Mouse (Mus musculus): ENCODE results near the gene Pparg.

Pparg gene

GRCm38 (mm10) chr6:115360776-115361605 is at the start of gene Pparg:
TSS of gene Pparg (plus strand) at chr6:115360951.
- DNase-seq: peak; percentile 67

- peak; percentile 15 for DNase-seq
Observed at GRCm38 (mm10) chr6:115312780-115313179, 48.0 kb upstream of the Pparg start.

- DNase-seq: no peak
Observed at GRCm38 (mm10) chr6:115313235-115313738, 47.5 kb upstream of the Pparg start.

- no peak for DNase-seq
Observed at GRCm38 (mm10) chr6:115313910-115314309, 46.8 kb upstream of the Pparg start.

GRCm38 (mm10) chr6:115315770-115316169 is 45.0 kb upstream of the Pparg start:
- DNase-seq: no peak

- no peak for DNase-seq
Observed at GRCm38 (mm10) chr6:115316811-115317221, 43.9 kb upstream of the Pparg start.

DNA sequence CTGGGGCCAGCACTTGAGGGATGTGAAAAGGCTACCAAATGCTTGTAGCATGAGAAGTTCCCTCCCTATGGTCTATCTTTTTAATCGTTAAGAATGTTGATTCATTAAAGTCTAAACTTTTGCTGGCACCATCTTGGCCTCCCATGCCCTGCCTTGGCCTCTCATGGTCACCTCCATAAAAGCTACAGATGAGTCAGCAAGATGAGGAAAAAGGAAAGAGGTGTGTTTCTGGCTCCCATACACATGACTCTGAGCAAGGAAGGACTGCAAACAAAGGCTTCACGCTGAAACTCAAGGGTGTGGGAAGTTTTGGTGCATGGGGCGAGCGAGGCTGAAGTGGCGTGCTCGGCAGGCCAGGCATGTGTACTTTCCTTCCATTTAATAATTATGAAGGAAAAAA is 41.9 kb upstream of the Pparg start:
- DNase-seq: no peak

GRCm38 (mm10) chr6:115319686-115320085 is 41.1 kb upstream of the Pparg start:
- no peak for DNase-seq

DNA sequence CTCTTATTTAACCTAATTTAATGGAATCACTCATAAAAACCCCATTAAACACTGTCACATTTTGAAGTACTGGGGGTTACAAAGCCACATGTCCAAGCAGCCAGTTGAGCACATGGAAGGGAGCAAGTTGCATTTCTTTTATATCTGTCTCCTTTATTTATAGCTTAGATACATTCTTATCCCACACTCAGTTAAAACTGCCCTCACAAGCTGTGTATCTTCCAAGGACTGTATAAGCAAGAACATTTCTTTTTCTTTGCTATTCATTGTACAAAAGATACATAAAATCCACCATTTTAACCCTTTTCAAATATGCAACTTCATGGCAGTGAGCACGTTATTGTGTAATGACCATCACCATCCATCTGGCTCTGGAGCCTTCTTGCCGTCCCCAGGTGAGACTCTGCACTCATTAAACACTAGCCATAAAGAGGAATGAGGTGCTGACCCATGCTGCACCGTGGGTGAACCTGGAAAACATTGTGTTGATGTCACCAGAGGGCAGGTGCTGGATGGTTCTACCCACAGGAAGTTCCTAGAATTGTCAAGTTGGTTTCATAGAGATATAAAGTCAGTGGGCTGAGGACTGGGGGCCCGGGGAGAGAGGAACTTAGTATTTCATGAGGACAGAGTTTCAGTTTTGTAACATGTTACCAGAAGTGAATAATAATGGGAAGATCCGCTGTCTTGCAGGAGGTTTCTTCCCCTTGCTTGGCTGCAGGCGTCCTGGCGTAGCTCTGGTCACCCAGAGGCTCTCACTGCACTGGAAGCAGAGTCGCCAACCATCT is 39.6 kb upstream of the Pparg start:
- DNase-seq: no peak

GRCm38 (mm10) chr6:115321883-115322351 is 38.8 kb upstream of the Pparg start:
- DNase-seq: no peak

DNA sequence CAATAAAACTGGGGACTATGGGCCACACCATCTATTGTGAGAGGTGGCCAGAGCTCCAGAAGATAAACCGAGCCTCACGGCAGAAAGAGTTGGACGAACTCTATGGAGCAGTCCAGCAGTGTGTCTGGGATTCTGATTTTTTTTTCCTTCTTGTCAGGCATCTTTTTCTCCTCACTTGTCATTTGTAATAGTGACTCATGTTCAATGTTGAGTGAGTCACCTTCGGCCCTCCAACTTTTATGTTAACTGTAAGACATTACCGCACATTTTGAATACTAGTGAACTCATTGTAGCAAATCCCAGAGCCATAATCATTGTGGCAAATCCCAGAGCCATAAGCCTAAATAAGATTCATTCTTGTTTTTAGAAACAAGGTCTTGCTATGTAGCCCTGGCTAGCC is 37.8 kb upstream of the Pparg start:
- no peak for DNase-seq

GRCm38 (mm10) chr6:115330964-115331363 is 29.8 kb upstream of the Pparg start:
- no peak for DNase-seq

- no peak for DNase-seq
Observed at GRCm38 (mm10) chr6:115333099-115333694, 27.6 kb upstream of the Pparg start.

DNA sequence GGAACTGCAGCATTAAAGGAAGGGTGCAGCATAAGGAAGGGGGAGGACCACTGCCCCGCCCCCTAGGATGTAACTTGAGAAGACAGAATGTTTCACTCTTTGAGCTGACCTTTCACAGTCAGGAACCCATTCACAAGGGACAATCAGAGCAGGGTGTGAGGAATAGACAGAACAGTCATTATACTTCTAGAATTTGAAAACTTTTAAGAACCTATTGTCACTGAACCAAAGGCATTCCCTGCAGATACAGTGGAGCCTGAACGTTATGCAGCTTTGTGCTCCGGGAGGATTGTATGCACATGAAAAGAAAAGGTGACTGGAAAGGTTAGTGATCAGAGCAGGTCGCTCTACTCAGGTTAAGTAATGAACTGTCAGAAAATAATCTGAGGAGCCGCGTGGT is 25.2 kb upstream of the Pparg start:
- no peak for DNase-seq

DNA sequence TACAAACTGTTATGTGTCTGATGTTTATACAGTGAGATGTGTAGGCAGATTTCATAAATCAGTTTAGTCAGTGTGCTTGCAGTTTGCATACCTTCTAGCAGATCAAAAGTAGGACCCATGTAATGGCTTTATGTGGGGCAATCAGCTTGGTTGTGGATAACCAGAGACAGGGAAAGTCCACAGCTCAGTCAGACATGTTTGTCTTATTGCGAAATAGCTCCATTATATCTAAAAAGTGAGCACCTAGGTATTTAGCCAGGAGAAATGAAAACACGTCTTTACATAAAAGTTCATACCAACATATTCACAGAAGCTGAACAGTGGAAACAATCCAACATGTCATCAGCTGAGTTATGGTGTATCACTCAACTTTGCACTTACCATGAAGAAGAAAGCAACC is 20.7 kb upstream of the Pparg start:
- no peak for DNase-seq

DNA sequence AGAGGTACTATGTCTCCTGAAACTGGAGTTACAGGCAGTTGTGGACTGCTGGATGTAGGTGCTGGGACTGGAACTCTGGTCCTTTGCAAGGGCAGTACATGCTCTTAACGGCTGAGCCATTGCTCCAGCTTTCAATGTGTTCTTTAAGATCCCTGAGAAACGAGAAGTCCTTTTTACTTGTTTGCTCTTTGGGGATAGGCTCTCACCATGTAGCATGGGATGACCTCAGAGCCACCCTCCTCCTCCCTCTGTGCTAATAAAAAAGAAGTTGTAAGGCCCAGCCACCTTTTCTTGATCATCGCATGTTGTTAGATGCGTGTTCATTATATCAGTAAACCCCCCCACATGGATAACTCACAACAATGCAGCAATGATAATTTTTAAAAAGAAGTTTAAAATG is 17.7 kb upstream of the Pparg start:
- DNase-seq: no peak

GRCm38 (mm10) chr6:115343570-115343969 is 17.2 kb upstream of the Pparg start:
- DNase-seq: no peak

DNA sequence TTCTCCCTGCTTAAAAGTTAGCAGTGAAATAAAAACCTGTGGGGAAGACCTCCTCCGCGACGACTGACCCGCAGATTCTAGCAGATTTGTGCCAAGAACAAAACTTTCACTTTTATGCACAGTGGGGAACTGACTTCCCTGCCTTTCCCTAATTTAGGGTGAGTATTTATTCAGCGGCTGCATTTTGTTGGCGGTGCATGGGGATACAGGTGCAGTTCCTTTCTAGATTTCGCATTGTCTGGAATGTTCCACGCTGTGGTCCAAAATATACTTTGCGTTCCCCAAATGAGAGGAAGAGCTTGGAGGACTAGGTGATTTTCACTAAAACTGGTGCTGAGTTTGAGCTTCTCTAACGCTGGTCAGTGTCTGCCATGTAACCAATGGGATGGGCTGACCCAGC is 16.6 kb upstream of the Pparg start:
- no peak for DNase-seq

DNA sequence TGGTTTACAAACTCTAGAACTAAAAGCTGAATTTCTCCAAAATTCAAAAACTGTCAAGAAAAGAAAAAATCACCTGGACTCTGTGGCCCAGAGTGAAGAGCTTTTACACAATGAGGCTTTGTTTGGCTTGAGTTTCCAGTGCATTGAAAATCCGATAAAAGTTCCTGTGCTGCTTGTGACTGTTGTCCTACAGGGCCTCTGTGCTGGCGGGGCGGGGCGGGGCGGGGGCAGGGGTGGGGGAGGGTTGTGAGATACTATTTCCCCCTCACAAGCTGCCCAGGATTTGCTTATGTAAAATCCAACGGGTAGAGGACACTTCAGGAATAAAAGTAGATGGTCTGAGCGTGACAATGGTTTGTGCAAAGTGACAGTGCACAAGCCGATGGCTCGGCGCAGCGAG is 16.2 kb upstream of the Pparg start:
- DNase-seq: no peak

GRCm38 (mm10) chr6:115345013-115345412 is 15.7 kb upstream of the Pparg start:
- DNase-seq: no peak

DNA sequence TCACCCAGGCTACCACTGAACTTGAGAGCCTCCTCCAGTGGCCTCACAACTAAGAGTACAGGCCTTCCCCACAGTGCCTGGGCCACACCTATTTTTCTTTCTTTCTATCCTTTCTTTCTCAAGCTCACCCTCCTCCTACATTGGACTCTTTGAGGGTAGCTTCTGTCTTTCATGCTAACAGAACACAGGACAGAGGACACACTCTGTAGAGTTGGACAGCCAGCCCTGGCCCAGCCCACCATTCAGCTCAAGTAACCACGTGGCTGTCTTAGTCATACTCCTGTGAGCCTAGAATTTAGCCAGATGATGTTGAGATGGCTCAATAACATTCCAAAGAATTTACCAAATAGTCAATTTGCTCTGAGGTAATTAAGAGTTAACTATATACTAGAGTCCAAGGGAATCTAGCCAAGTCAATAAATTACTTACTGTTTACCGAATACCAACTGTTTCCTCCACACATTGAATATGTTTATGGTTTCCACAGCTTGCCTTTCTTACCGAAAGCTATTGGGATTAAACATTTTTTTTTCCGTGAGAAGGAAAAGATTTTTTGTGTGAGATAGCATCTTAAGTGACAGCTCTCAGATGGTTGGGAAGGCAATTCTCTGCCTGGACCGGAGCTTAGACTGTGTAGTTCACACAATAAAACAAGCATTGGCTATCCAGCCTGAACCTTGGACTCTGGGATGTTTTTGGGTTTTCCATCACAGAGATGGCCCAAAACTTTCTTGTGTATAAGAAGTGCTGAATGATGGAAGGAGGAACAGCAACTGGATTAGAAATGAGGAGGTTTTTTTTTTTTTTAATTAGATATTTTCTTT is 10.9 kb upstream of the Pparg start:
- no peak for DNase-seq
